Mouse (Mus musculus) neural tube, embryonic 13.5 days (tissue): ENCODE results near the gene Abca8b. TPM values are rescaled to one million over a fixed set of nuclear protein-coding genes. Genes with fewer than 3 reads are reported as not detected.

Source experiments
- ATAC-seq: fragments of 200-750 bp; cut with Nextera tagmentation; 2 replicates; pipeline ENCODE4 v1.8.0; 2017; ENCODE audit warnings: low read depth, mild to moderate bottlenecking, moderate TSS enrichment, moderate library complexity
- H3K27ac ChIP-seq: fragments of 300-500 bp; sonication (generic); replicated peaks from 2 replicates; pipeline ENCODE4 v1.5.1; 2015; ENCODE audit warnings: moderate library complexity, mild to moderate bottlenecking, inconsistent platforms
- H3K27me3 ChIP-seq: fragments of 300-500 bp; sonication (generic); 2 replicates; pipeline ENCODE4 v1.6.1; 2015; ENCODE audit warnings: mild to moderate bottlenecking, inconsistent platforms
- H3K36me3 ChIP-seq: fragments of 300-500 bp; sonication (generic); 2 replicates; pipeline ENCODE4 v1.6.1; 2015; ENCODE audit warnings: mild to moderate bottlenecking, inconsistent platforms
- H3K4me1 ChIP-seq: fragments of 300-500 bp; sonication (generic); replicated peaks from 2 replicates; pipeline ENCODE4 v1.6.1; 2015; ENCODE audit warnings: inconsistent platforms
- H3K4me2 ChIP-seq: fragments of 300-500 bp; sonication (generic); 2 replicates; pipeline ENCODE4 v1.6.1; 2015; ENCODE audit warnings: inconsistent platforms, mild to moderate bottlenecking, moderate library complexity
- H3K4me3 ChIP-seq: fragments of 300-500 bp; sonication (generic); 2 replicates; pipeline ENCODE4 v1.5.1; 2015; ENCODE audit warnings: mild to moderate bottlenecking, inconsistent platforms
- H3K9ac ChIP-seq: fragments of 300-500 bp; sonication (generic); 2 replicates; pipeline ENCODE4 v1.6.1; 2015; ENCODE audit warnings: moderate library complexity, mild to moderate bottlenecking, inconsistent platforms
- H3K9me3 ChIP-seq: fragments of 300-500 bp; sonication (generic); 2 replicates; pipeline ENCODE4 v1.6.1; 2016; ENCODE audit warnings: inconsistent platforms
- WGBS: fragments of 180-500 bp; shearing (Covaris S2); methylation state at CpG from one replicate; pipeline ENCODE4 v1.1.7; 2015; 5-methylcytosine and 5-hydroxymethylcytosine counted together
- polyA plus RNA-seq: library from polyadenylated mRNA; unstranded; fragments of >200 nt; fragmentation: Nextera tagmentation; extraction: Ambion mirVana; gene quantifications from 2 replicates; pipeline ENCODE4 v1.2.1, GENCODE M21; 2015

Abca8b gene
- polyA plus RNA-seq, 1 experiment from 2014 or later = 1.8 TPM

DNA sequence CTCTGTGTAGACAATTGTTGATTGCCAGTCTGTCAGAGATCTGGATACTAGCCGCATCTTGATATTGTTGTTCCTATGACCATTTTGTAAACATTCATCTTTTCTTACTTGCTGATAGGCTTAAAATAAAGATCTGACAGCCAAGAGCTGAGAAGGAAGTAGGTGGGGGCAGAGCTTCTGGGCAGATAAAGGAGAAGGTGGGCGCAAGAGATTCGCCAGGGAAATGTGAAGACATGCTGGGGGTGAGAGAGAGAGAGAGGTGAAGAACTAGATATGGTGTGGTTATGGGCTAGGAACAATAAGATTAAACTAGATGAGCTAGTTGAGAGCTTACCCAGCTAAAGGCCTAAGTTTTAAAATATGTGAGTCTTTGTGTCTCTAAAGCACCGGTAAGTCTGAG, 106.0 kb downstream of the Abca8b start:
- Histone ChIP-seq H3K4me3 (no peak overlapping the region), H3K9me3 (no peaks in the 10 kb centered on the region), H3K9ac (no peak overlapping the region), H3K27me3 (no peaks in the 10 kb centered on the region), H3K27ac (no peak overlapping the region), H3K36me3 (no peaks in the 10 kb centered on the region), H3K4me2 (no peak overlapping the region), H3K4me1 (no peaks in the 10 kb centered on the region)
- ATAC-seq = no peak
- 90% methylated on average over 4 of the region's 4 CpGs for WGBS

DNA sequence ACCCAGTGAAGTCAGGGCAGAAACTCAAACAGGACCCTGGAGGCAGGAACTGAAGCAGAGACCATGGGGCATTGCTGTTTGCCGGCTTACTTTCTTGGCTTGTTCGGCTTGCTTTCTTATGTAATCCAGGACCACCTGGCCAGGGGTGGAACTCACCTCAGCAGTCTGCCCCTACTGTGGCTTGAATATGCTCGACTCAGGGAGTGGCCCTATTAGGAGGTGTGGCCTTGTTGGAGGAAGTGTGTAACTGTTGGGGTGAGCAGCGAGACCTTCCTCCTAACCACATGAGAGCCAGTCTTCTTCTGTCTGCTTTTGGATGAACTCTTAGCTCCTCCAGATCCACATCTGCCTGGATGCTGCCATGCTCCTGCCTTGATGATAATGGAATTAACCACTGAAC, 108.9 kb downstream of the Abca8b start:
- H3K9me3 ChIP-seq = no peaks in the 10 kb centered on the region
- WGBS = 94% methylated on average over 4 of the region's 4 CpGs
- no peaks in the 10 kb centered on the region for H3K4me1 ChIP-seq
- no peak overlapping the region for H3K4me3 ChIP-seq
- H3K27ac ChIP-seq = peak overlapping the region; percentile 28
- no peak overlapping the region for H3K9ac ChIP-seq
- H3K36me3 ChIP-seq = no peaks in the 10 kb centered on the region
- no peak for ATAC-seq
- H3K27me3 ChIP-seq = no peaks in the 10 kb centered on the region
- H3K4me2 ChIP-seq = no peak overlapping the region

DNA sequence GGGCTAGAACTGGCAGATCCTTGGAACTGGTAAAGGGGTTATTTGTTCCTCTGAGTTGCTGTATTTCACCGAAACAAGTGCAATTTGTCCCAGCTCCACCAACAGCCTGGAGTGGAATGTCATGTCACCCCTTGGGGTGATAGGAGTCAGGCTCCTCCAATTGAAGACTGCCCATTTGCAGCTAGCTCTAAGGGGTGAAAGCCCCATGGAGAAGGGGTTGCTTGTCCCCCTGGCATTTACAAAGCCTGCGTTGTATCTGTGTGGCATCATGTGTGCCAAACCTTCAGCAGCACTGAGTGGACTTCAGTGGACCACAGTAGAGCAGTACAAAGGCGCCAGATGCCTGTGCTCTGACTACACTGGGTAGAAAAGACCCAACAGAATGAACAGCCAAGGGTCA, 110.1 kb downstream of the Abca8b start:
- no peak overlapping the region for H3K4me2 ChIP-seq
- WGBS = 84% methylated on average over 3 of the region's 3 CpGs
- H3K4me3 ChIP-seq = no peak overlapping the region
- no peaks in the 10 kb centered on the region for H3K27me3 ChIP-seq
- H3K4me1 ChIP-seq = no peaks in the 10 kb centered on the region
- H3K36me3 ChIP-seq = no peaks in the 10 kb centered on the region
- H3K9me3 ChIP-seq = no peaks in the 10 kb centered on the region
- no peak for ATAC-seq
- H3K27ac ChIP-seq = no peak overlapping the region
- H3K9ac ChIP-seq = no peak overlapping the region

DNA sequence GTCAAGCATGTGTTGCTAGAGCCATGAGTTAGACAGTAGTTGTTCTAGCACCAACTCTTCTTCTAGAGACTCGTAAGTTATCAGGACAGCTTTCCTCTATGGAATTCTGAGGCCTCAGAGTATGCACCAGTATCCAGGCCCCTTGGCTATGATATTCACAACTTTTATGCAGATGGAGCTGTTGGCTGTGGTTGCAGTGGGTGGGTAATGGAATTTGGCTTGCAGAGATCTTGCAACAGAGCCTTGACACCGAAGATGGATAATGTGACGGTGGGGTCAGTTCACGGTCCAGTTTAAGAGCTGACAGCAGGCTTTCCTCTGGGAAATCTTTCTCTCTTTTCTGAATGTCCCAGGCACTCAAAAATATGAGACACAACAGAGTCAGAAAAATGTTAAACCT, 110.8 kb downstream of the Abca8b start:
- H3K27ac ChIP-seq = peak overlapping the region; percentile 38; the same call in 1 of the 2 replicates

DNA sequence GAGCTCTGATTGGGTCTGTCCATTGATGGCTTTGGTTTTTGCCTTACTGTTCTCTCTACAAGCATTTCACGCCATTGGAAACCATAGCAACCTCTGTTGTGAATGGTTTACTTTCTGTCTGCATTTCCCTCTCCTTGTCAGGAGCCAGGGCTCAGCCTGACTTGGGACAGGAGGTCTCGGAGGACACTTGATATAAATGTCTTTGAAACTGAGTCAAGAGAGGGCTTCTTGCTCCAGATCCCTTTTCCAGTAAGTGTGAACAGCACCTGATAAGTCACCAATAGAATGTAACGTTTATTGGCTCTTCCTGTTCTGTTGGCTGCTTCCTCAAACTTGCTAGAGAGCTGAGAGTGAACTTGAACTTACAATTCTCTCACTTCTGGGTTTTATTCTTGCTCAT, 111.5 kb downstream of the Abca8b start:
- Histone ChIP-seq H3K4me1 (no peaks in the 10 kb centered on the region), H3K9ac (no peak overlapping the region), H3K27me3 (no peaks in the 10 kb centered on the region), H3K9me3 (no peaks in the 10 kb centered on the region), H3K4me3 (no peak overlapping the region), H3K27ac (no peak overlapping the region; the same call in 1 of the 2 replicates), H3K4me2 (no peak overlapping the region), H3K36me3 (no peaks in the 10 kb centered on the region)
- 54% methylated on average over 3 of the region's 3 CpGs for WGBS
- ATAC-seq = no peak

More for the DNA sequence above, 110.8 kb downstream of the Abca8b start:
- Histone ChIP-seq H3K4me2 (no peak overlapping the region), H3K9me3 (no peaks in the 10 kb centered on the region), H3K36me3 (no peaks in the 10 kb centered on the region), H3K27me3 (no peaks in the 10 kb centered on the region), H3K9ac (no peak overlapping the region), H3K4me1 (no peaks in the 10 kb centered on the region), H3K4me3 (no peak overlapping the region)
- ATAC-seq = no peak
- WGBS = 87% methylated on average over 4 of the region's 4 CpGs

Other genes with a start within 250 kb of the Abca8b start
- not detected in 2 replicates for gene 1700012B07Rik, start 167.8 kb downstream of the Abca8b start, polyA plus RNA-seq
- gene Abca8a, start 100.1 kb upstream of the Abca8b start, polyA plus RNA-seq = 2.2 and 3.9 TPM in 2 replicates
- 3.9 and 4.6 TPM in 2 replicates for gene Abca9, start 172.4 kb upstream of the Abca8b start, polyA plus RNA-seq